Mouse (Mus musculus): ENCODE data around the gene Abl2. TPM values are rescaled to one million over a fixed set of nuclear protein-coding genes. Genes with fewer than 3 reads are reported as not detected.
A peak's percentile ranks its signal among the peaks of the same experiment; 100 is the strongest.

Abl2 gene
- polyA plus RNA-seq, 1 experiment, result 17.9 TPM

- no peak overlapping the region for H3K4me3 ChIP-seq
- H3K36me3 ChIP-seq (ENCODE audit: control insufficient read depth, insufficient read depth), result peaks cover 50% of the 10 kb centered on the region
- no peak for TF ChIP-seq TCF12 (IDR thresholded peaks at IDR 0.05; ENCODE audit: insufficient read depth, poor library complexity, severe bottlenecking)
- TF ChIP-seq TCF3 (IDR thresholded peaks at IDR 0.05; ENCODE audit: insufficient read length, low read depth), result no peak
- no peak for TF ChIP-seq SRF (IDR thresholded peaks at IDR 0.05; ENCODE audit: control insufficient read depth, insufficient read length, low read depth)
- TF ChIP-seq CEBPB (IDR thresholded peaks at IDR 0.05; ENCODE audit: insufficient read depth, poor library complexity, severe bottlenecking), result no peak
- no peak for TF ChIP-seq E2F4 (IDR thresholded peaks at IDR 0.05; ENCODE audit: insufficient read depth)
- no peak for TF ChIP-seq MYOD1 (IDR thresholded peaks at IDR 0.05; ENCODE audit: control insufficient read depth in 1 of 3, insufficient read length in 2 of 3, low read depth in 2 of 3)
- TF ChIP-seq POLR2AphosphoS2 (IDR thresholded peaks at IDR 0.05; ENCODE audit: insufficient read length, low read depth), result no peak
- no peak for TF ChIP-seq USF1 (IDR thresholded peaks at IDR 0.05; ENCODE audit: low read depth)
- no peak for TF ChIP-seq REST (IDR thresholded peaks at IDR 0.05; ENCODE audit: insufficient read depth, insufficient read length)
- TF ChIP-seq MYOG (IDR thresholded peaks at IDR 0.05; ENCODE audit: control insufficient read depth in 1 of 3, insufficient read depth in 1 of 3, insufficient read length in 2 of 3, low read depth in 2 of 3), result no peak
- TF ChIP-seq POLR2A (IDR thresholded peaks at IDR 0.05; ENCODE audit: insufficient read length, low read depth), result no peak
- TF ChIP-seq MAX (IDR thresholded peaks at IDR 0.05; ENCODE audit: low read depth), result no peak
- H3K27me3 ChIP-seq (ENCODE audit: control insufficient read depth, insufficient read depth, insufficient read length), result no peaks in the 10 kb centered on the region
- H3ac ChIP-seq (ENCODE audit: control insufficient read depth, insufficient read length), result no peak overlapping the region
- H3K79me2 ChIP-seq (ENCODE audit: control insufficient read depth, insufficient read depth), result peaks cover 5% of the 10 kb centered on the region
- H3K4me2 ChIP-seq (ENCODE audit: low read depth), result no peak overlapping the region
These were observed 72.4 kb downstream of the Abl2 start for GRCm38 (mm10) chr1:156630965-156631364.

- Histone ChIP-seq H3K4me2 (ENCODE audit: low read depth) (no peak overlapping the region), H3K4me3 (no peak overlapping the region), H3K27me3 (ENCODE audit: control insufficient read depth, insufficient read depth, insufficient read length) (no peaks in the 10 kb centered on the region), H3ac (ENCODE audit: control insufficient read depth, insufficient read length) (no peak overlapping the region), H3K36me3 (ENCODE audit: control insufficient read depth, insufficient read depth) (peaks cover 52% of the 10 kb centered on the region), H3K79me2 (ENCODE audit: control insufficient read depth, insufficient read depth) (peaks cover 7% of the 10 kb centered on the region)
- TF ChIP-seq MAX (IDR thresholded peaks at IDR 0.05; ENCODE audit: low read depth) (no peak), SRF (IDR thresholded peaks at IDR 0.05; ENCODE audit: control insufficient read depth, insufficient read length, low read depth) (no peak), USF1 (IDR thresholded peaks at IDR 0.05; ENCODE audit: low read depth) (no peak), MYOD1 (IDR thresholded peaks at IDR 0.05; ENCODE audit: control insufficient read depth in 1 of 3, insufficient read length in 2 of 3, low read depth in 2 of 3) (no peak), CEBPB (IDR thresholded peaks at IDR 0.05; ENCODE audit: insufficient read depth, poor library complexity, severe bottlenecking) (no peak), TCF3 (IDR thresholded peaks at IDR 0.05; ENCODE audit: insufficient read length, low read depth) (no peak), E2F4 (IDR thresholded peaks at IDR 0.05; ENCODE audit: insufficient read depth) (no peak), TCF12 (IDR thresholded peaks at IDR 0.05; ENCODE audit: insufficient read depth, poor library complexity, severe bottlenecking) (no peak), POLR2A (IDR thresholded peaks at IDR 0.05; ENCODE audit: insufficient read length, low read depth) (no peak), MYOG (IDR thresholded peaks at IDR 0.05; ENCODE audit: control insufficient read depth in 1 of 3, insufficient read depth in 1 of 3, insufficient read length in 2 of 3, low read depth in 2 of 3) (no peak), POLR2AphosphoS2 (IDR thresholded peaks at IDR 0.05; ENCODE audit: insufficient read length, low read depth) (no peak), REST (IDR thresholded peaks at IDR 0.05; ENCODE audit: insufficient read depth, insufficient read length) (no peak)
These were observed 74.5 kb downstream of the Abl2 start for GRCm38 (mm10) chr1:156633095-156633494.

GRCm38 (mm10) chr1:156635148-156635547, 76.6 kb downstream of the Abl2 start:
- Histone ChIP-seq H3K36me3 (ENCODE audit: control insufficient read depth, insufficient read depth) (peaks cover 48% of the 10 kb centered on the region), H3K79me2 (ENCODE audit: control insufficient read depth, insufficient read depth) (peaks cover 2% of the 10 kb centered on the region), H3ac (ENCODE audit: control insufficient read depth, insufficient read length) (no peak overlapping the region), H3K4me3 (no peak overlapping the region), H3K4me2 (ENCODE audit: low read depth) (no peak overlapping the region), H3K27me3 (ENCODE audit: control insufficient read depth, insufficient read depth, insufficient read length) (no peaks in the 10 kb centered on the region)
- TF ChIP-seq SRF (IDR thresholded peaks at IDR 0.05; ENCODE audit: control insufficient read depth, insufficient read length, low read depth) (no peak), USF1 (IDR thresholded peaks at IDR 0.05; ENCODE audit: low read depth) (no peak), POLR2AphosphoS2 (IDR thresholded peaks at IDR 0.05; ENCODE audit: insufficient read length, low read depth) (no peak), REST (IDR thresholded peaks at IDR 0.05; ENCODE audit: insufficient read depth, insufficient read length) (no peak), MYOG (IDR thresholded peaks at IDR 0.05; ENCODE audit: control insufficient read depth in 1 of 3, insufficient read depth in 1 of 3, insufficient read length in 2 of 3, low read depth in 2 of 3) (no peak), TCF3 (IDR thresholded peaks at IDR 0.05; ENCODE audit: insufficient read length, low read depth) (no peak), MYOD1 (IDR thresholded peaks at IDR 0.05; ENCODE audit: control insufficient read depth in 1 of 3, insufficient read length in 2 of 3, low read depth in 2 of 3) (no peak), E2F4 (IDR thresholded peaks at IDR 0.05; ENCODE audit: insufficient read depth) (no peak), MAX (IDR thresholded peaks at IDR 0.05; ENCODE audit: low read depth) (no peak), CEBPB (IDR thresholded peaks at IDR 0.05; ENCODE audit: insufficient read depth, poor library complexity, severe bottlenecking) (no peak), POLR2A (IDR thresholded peaks at IDR 0.05; ENCODE audit: insufficient read length, low read depth) (no peak), TCF12 (IDR thresholded peaks at IDR 0.05; ENCODE audit: insufficient read depth, poor library complexity, severe bottlenecking) (no peak)

GRCm38 (mm10) chr1:156639455-156639854, 80.9 kb downstream of the Abl2 start:
- Histone ChIP-seq H3K79me2 (ENCODE audit: control insufficient read depth, insufficient read depth) (peaks cover 2% of the 10 kb centered on the region), H3K4me2 (ENCODE audit: low read depth) (peak overlapping the region; percentile 35), H3K36me3 (ENCODE audit: control insufficient read depth, insufficient read depth) (peaks cover 49% of the 10 kb centered on the region), H3K27me3 (ENCODE audit: control insufficient read depth, insufficient read depth, insufficient read length) (no peaks in the 10 kb centered on the region), H3K4me3 (no peak overlapping the region), H3ac (ENCODE audit: control insufficient read depth, insufficient read length) (no peak overlapping the region)
- TF ChIP-seq CEBPB (IDR thresholded peaks at IDR 0.05; ENCODE audit: insufficient read depth, poor library complexity, severe bottlenecking) (no peak), E2F4 (IDR thresholded peaks at IDR 0.05; ENCODE audit: insufficient read depth) (no peak), MAX (IDR thresholded peaks at IDR 0.05; ENCODE audit: low read depth) (no peak), MYOG (IDR thresholded peaks at IDR 0.05; ENCODE audit: control insufficient read depth in 1 of 3, insufficient read depth in 1 of 3, insufficient read length in 2 of 3, low read depth in 2 of 3) (no peak), POLR2A (IDR thresholded peaks at IDR 0.05; ENCODE audit: insufficient read length, low read depth) (no peak), POLR2AphosphoS2 (IDR thresholded peaks at IDR 0.05; ENCODE audit: insufficient read length, low read depth) (no peak), REST (IDR thresholded peaks at IDR 0.05; ENCODE audit: insufficient read depth, insufficient read length) (no peak)
